Mouse (Mus musculus) liver, postnatal 0 days (tissue): ENCODE data around the gene Denr. TPM values are rescaled to one million over a fixed set of nuclear protein-coding genes. Genes with fewer than 3 reads are reported as not detected.

Experiments
- ATAC-seq: fragments of 200-750 bp; cut with Nextera tagmentation; 2 replicates; pipeline ENCODE4 v1.8.0; 2017; ENCODE audit warnings: mild to moderate bottlenecking, moderate library complexity
- DNase-seq: peaks from one replicate; pipeline ENCODE4 v3.0.0-alpha.2; 2016
- H3K27ac ChIP-seq: fragments of 300-500 bp; sonication (generic); 2 replicates; pipeline ENCODE4 v1.5.1; 2014; ENCODE audit warnings: antibody characterized with exemption, moderate library complexity, mild to moderate bottlenecking, low read depth
- H3K27me3 ChIP-seq: fragments of 300-500 bp; sonication (generic); 2 replicates; pipeline ENCODE4 v1.6.1; 2014; ENCODE audit warnings: low read length, control low read depth, mixed read lengths; ENCODE audit not compliant: insufficient read depth
- H3K36me3 ChIP-seq: fragments of 300-500 bp; sonication (generic); replicated peaks from 2 replicates; pipeline ENCODE4 v1.6.1; 2014; ENCODE audit warnings: mild to moderate bottlenecking, control low read depth, low read length, moderate library complexity, mixed read lengths; ENCODE audit not compliant: insufficient read depth
- H3K4me1 ChIP-seq: fragments of 300-500 bp; sonication (generic); 2 replicates; pipeline ENCODE4 v1.6.1; 2014; ENCODE audit warnings: antibody characterized with exemption, mild to moderate bottlenecking, control low read depth; ENCODE audit not compliant: insufficient read depth
- H3K4me2 ChIP-seq: fragments of 300-500 bp; sonication (generic); 2 replicates; pipeline ENCODE4 v1.6.1; 2014; ENCODE audit warnings: low read depth, mild to moderate bottlenecking, low read length, moderate library complexity, mixed read lengths
- H3K4me3 ChIP-seq: fragments of 300-500 bp; sonication (generic); 2 replicates; pipeline ENCODE4 v1.5.1; 2014; ENCODE audit warnings: low read depth, low read length
- H3K9ac ChIP-seq: fragments of 300-500 bp; sonication (generic); replicated peaks from 2 replicates; pipeline ENCODE4 v1.6.1; 2014; ENCODE audit warnings: mild to moderate bottlenecking, moderate library complexity
- H3K9me3 ChIP-seq: fragments of 300-500 bp; sonication (generic); 2 replicates; pipeline ENCODE4 v1.6.1; 2016; ENCODE audit warnings: mild to moderate bottlenecking, control low read depth, low read length, mixed read lengths
- CTCF ChIP-seq: sonication (generic); IDR thresholded peaks from 2 replicates; pipeline ENCODE4 v1.5.1; 2016; ENCODE audit warnings: antibody characterized with exemption, low read depth
- EP300 ChIP-seq: IDR thresholded peaks from 2 replicates; pipeline ENCODE4 v1.6.1; 2016; ENCODE audit warnings: antibody characterized with exemption, low read depth, mild to moderate bottlenecking
- WGBS: fragments of 180-500 bp; shearing (Covaris S2); extraction: QIAGEN DNeasy Blood & Tissue Kit; methylation state at CpG from one replicate; pipeline ENCODE4 v1.1.7; 2014; ENCODE audit not compliant: insufficient replicate concordance; 5-methylcytosine and 5-hydroxymethylcytosine counted together
- polyA plus RNA-seq: library from polyadenylated mRNA; unstranded; fragments of >200 nt; fragmentation: Nextera tagmentation; extraction: Ambion mirVana; gene quantifications from 2 replicates; pipeline ENCODE4 v1.2.1, GENCODE M21; 2015

Gene Denr
- polyA plus RNA-seq, 1 experiment from 2014 or later, result 54.1 TPM

GRCm38 (mm10) chr5:123927118-123927517 is 20.1 kb downstream of the Denr start, which contains the start of gene Gm43518:
TSS of gene Gm43518 (plus strand) at chr5:123927418.
- H3K4me1 ChIP-seq, result peaks cover 8% of the 10 kb centered on the region; the same call in 1 of the 2 replicates
- 89% methylated on average over 9 of the region's 9 CpGs for WGBS
- no peak within 1 kb of the TSS for H3K27ac ChIP-seq
- no peak within 1 kb of the TSS for H3K4me2 ChIP-seq
- H3K36me3 ChIP-seq, result peaks cover 43% of the 10 kb centered on the region
- TF ChIP-seq CTCF (no peak), EP300 (no peak)
- DNase-seq (no peak), ATAC-seq (no peak)
- no peak within 1 kb of the TSS for H3K4me3 ChIP-seq
- H3K27me3 ChIP-seq, result no peaks in the 10 kb centered on the region
- no peak within 1 kb of the TSS for H3K9ac ChIP-seq
- no peaks in the 10 kb centered on the region for H3K9me3 ChIP-seq

- WGBS, result under 1% methylated on average over 56 of the region's 56 CpGs
- Histone ChIP-seq H3K27ac (peak within 1 kb of the TSS; percentile 89), H3K9ac (peak within 1 kb of the TSS; percentile 88), H3K9me3 (no peaks in the 10 kb centered on the region), H3K27me3 (no peaks in the 10 kb centered on the region), H3K4me1 (peaks cover 8% of the 10 kb centered on the region; the same call in 1 of the 2 replicates), H3K36me3 (peaks cover 19% of the 10 kb centered on the region), H3K4me2 (peak within 1 kb of the TSS; percentile 79), H3K4me3 (peak within 1 kb of the TSS; percentile 74)
- DNase-seq, result peak; percentile 95
- TF ChIP-seq CTCF (no peak), EP300 (peak; percentile 44; the same call in 1 of the 2 replicates)
- ATAC-seq, result peak; percentile 98
Observed at GRCm38 (mm10) chr5:123930508-123930989, 23.6 kb downstream of the Denr start, which contains the start of gene Ccdc62. TSS of gene Ccdc62 (plus strand) at chr5:123930679.

- Histone ChIP-seq H3K36me3 (peaks cover 19% of the 10 kb centered on the region), H3K27me3 (no peaks in the 10 kb centered on the region), H3K4me1 (peaks cover 8% of the 10 kb centered on the region; the same call in 1 of the 2 replicates), H3K4me3 (peak overlapping the region; percentile 74), H3K27ac (peak overlapping the region; percentile 89), H3K9ac (peak overlapping the region; percentile 88), H3K9me3 (no peaks in the 10 kb centered on the region), H3K4me2 (peak overlapping the region; percentile 79)
- no peak for TF ChIP-seq CTCF
- no peak for TF ChIP-seq EP300
- 44% methylated on average over 13 of the region's 13 CpGs for WGBS
- peak; percentile 12 for DNase-seq
- no peak for ATAC-seq
Observed at GRCm38 (mm10) chr5:123931131-123931530, 24.2 kb downstream of the Denr start.

GRCm38 (mm10) chr5:123932927-123933326 is 26.0 kb downstream of the Denr start:
- ATAC-seq, result no peak
- Histone ChIP-seq H3K9ac (no peak overlapping the region), H3K9me3 (no peaks in the 10 kb centered on the region), H3K27me3 (no peaks in the 10 kb centered on the region), H3K4me2 (no peak overlapping the region), H3K27ac (no peak overlapping the region), H3K4me1 (peaks cover 8% of the 10 kb centered on the region; the same call in 1 of the 2 replicates), H3K4me3 (no peak overlapping the region), H3K36me3 (peaks cover 9% of the 10 kb centered on the region)
- DNase-seq, result no peak
- TF ChIP-seq EP300 (no peak), CTCF (peak; percentile 45)

GRCm38 (mm10) chr5:123933556-123933955 is 26.6 kb downstream of the Denr start:
- H3K4me3 ChIP-seq, result peak overlapping the region; percentile 17; the same call in 1 of the 2 replicates
- no peak overlapping the region for H3K9ac ChIP-seq
- no peak for ATAC-seq

GRCm38 (mm10) chr5:123933957-123934591 is 27.1 kb downstream of the Denr start:
- Histone ChIP-seq H3K4me1 (peaks cover 8% of the 10 kb centered on the region; the same call in 1 of the 2 replicates), H3K27ac (peak overlapping the region; percentile 13; the same call in 1 of the 2 replicates), H3K9ac (no peak overlapping the region; the same call in 1 of the 2 replicates), H3K36me3 (0 out of 2 replicates have a peak, but pooled peaks cover 4% of the 10 kb centered on the region), H3K9me3 (no peaks in the 10 kb centered on the region), H3K4me2 (peak overlapping the region; percentile 36), H3K27me3 (no peaks in the 10 kb centered on the region), H3K4me3 (peak overlapping the region; percentile 17; the same call in 1 of the 2 replicates)
- DNase-seq (peak; percentile 42), ATAC-seq (no peak)
- WGBS, result 32% methylated on average over 18 of the region's 18 CpGs
- TF ChIP-seq EP300, result no peak
- peak; percentile 70 for TF ChIP-seq CTCF

More at GRCm38 (mm10) chr5:123933556-123933955, 26.6 kb downstream of the Denr start:
- TF ChIP-seq CTCF (no peak), EP300 (no peak)
- Histone ChIP-seq H3K9me3 (no peaks in the 10 kb centered on the region), H3K4me2 (peak overlapping the region; percentile 36), H3K27ac (peak overlapping the region; percentile 13; the same call in 1 of the 2 replicates), H3K36me3 (0 out of 2 replicates have a peak, but pooled peaks cover 7% of the 10 kb centered on the region), H3K27me3 (no peaks in the 10 kb centered on the region), H3K4me1 (peaks cover 8% of the 10 kb centered on the region; the same call in 1 of the 2 replicates)
- DNase-seq, result no peak
- 71% methylated on average over 12 of the region's 12 CpGs for WGBS
